Mouse (Mus musculus) layer of hippocampus, adult 11-12 months (tissue): ENCODE results near the gene Efna1.

Source experiments
- DNase-seq: peaks from one replicate; pipeline ENCODE4 v3.0.0; 2022; ENCODE audit warnings: low spot score

The Efna1 gene

GRCm38 (mm10) chr3:89280606-89281511, at the start of gene Efna1:
TSS of gene Efna1 (minus strand) at chr3:89281142.
- DNase-seq = peak; percentile 59

- DNase-seq = no peak
Measured at GRCm38 (mm10) chr3:89330346-89330745, 49.4 kb upstream of the Efna1 start.

- DNase-seq = no peak
Measured at GRCm38 (mm10) chr3:89328623-89329022, 47.7 kb upstream of the Efna1 start.

- no peak for DNase-seq
Measured at GRCm38 (mm10) chr3:89327371-89327870, 46.5 kb upstream of the Efna1 start.

GRCm38 (mm10) chr3:89325882-89326281, 44.9 kb upstream of the Efna1 start:
- no peak for DNase-seq

- peak; percentile 87 for DNase-seq
Measured at GRCm38 (mm10) chr3:89322514-89323165, 41.7 kb upstream of the Efna1 start, which contains the start of gene Efna3. TSS of gene Efna3 (minus strand) at chr3:89322965.

- DNase-seq = no peak
Measured at GRCm38 (mm10) chr3:89322131-89322500, 41.2 kb upstream of the Efna1 start.

GRCm38 (mm10) chr3:89321183-89322130, 40.5 kb upstream of the Efna1 start:
- peak; percentile 52 for DNase-seq

GRCm38 (mm10) chr3:89320581-89321182, 39.7 kb upstream of the Efna1 start:
- no peak for DNase-seq

GRCm38 (mm10) chr3:89319591-89320350, 38.8 kb upstream of the Efna1 start:
- DNase-seq = no peak

GRCm38 (mm10) chr3:89318971-89319590, 38.1 kb upstream of the Efna1 start:
- DNase-seq = no peak

GRCm38 (mm10) chr3:89318316-89318715, 37.4 kb upstream of the Efna1 start:
- no peak for DNase-seq

- no peak for DNase-seq
Measured at GRCm38 (mm10) chr3:89317246-89317645, 36.3 kb upstream of the Efna1 start.

GRCm38 (mm10) chr3:89316833-89317232, 35.9 kb upstream of the Efna1 start:
- DNase-seq = peak; percentile 91

- DNase-seq = no peak
Measured at GRCm38 (mm10) chr3:89315930-89316831, 35.2 kb upstream of the Efna1 start.

GRCm38 (mm10) chr3:89315195-89315929, 34.4 kb upstream of the Efna1 start:
- DNase-seq = peak; percentile 86

GRCm38 (mm10) chr3:89314791-89315190, 33.8 kb upstream of the Efna1 start:
- DNase-seq = no peak

GRCm38 (mm10) chr3:89314340-89314739, 33.4 kb upstream of the Efna1 start:
- no peak for DNase-seq
